Mouse (Mus musculus) embryonic facial prominence, embryonic 12.5 days (tissue): ENCODE measurements around the gene Acsl6. TPM values are rescaled to one million over a fixed set of nuclear protein-coding genes. Genes with fewer than 3 reads are reported as not detected.

Experiments used
- ATAC-seq: fragments of 200-750 bp; cut with Nextera tagmentation; 2 replicates; pipeline ENCODE4 v1.8.0; 2017; ENCODE audit not compliant: insufficient number of reproducible peaks, insufficient read depth, low FRiP score, low TSS enrichment
- H3K27ac ChIP-seq: fragments of 300-500 bp; sonication (generic); 2 replicates; pipeline ENCODE4 v1.5.1; 2016; ENCODE audit warnings: mild to moderate bottlenecking
- H3K27me3 ChIP-seq: fragments of 300-500 bp; sonication (generic); 2 replicates; pipeline ENCODE4 v1.6.1; 2016; ENCODE audit warnings: mild to moderate bottlenecking, moderate library complexity
- H3K36me3 ChIP-seq: fragments of 300-500 bp; sonication (generic); 2 replicates; pipeline ENCODE4 v1.6.1; 2016; ENCODE audit warnings: mild to moderate bottlenecking
- H3K4me1 ChIP-seq: fragments of 300-500 bp; sonication (generic); 2 replicates; pipeline ENCODE4 v1.6.1; 2016
- H3K4me2 ChIP-seq: fragments of 300-500 bp; sonication (generic); replicated peaks from 2 replicates; pipeline ENCODE4 v1.6.1; 2016; ENCODE audit warnings: mild to moderate bottlenecking, moderate library complexity
- H3K4me3 ChIP-seq: fragments of 300-500 bp; sonication (generic); 2 replicates; pipeline ENCODE4 v1.5.1; 2016; ENCODE audit warnings: mild to moderate bottlenecking
- H3K9ac ChIP-seq: fragments of 300-500 bp; sonication (generic); 2 replicates; pipeline ENCODE4 v1.6.1; 2016; ENCODE audit warnings: mild to moderate bottlenecking, moderate library complexity
- H3K9me3 ChIP-seq: fragments of 300-500 bp; sonication (generic); 2 replicates; pipeline ENCODE4 v1.6.1; 2016; ENCODE audit warnings: mild to moderate bottlenecking, moderate library complexity
- WGBS: fragments of 180-500 bp; shearing (Covaris S2); methylation state at CpG from one replicate; pipeline ENCODE4 v1.1.7; 2016; 5-methylcytosine and 5-hydroxymethylcytosine counted together
- polyA plus RNA-seq: library from polyadenylated mRNA; unstranded; fragments of >200 nt; fragmentation: Nextera tagmentation; extraction: Ambion mirVana; gene quantifications from 2 replicates; pipeline ENCODE4 v1.2.1, GENCODE M21; 2016

Gene Acsl6
- polyA plus RNA-seq, 1 experiment from 2014 or later, result 3.7 TPM

DNA sequence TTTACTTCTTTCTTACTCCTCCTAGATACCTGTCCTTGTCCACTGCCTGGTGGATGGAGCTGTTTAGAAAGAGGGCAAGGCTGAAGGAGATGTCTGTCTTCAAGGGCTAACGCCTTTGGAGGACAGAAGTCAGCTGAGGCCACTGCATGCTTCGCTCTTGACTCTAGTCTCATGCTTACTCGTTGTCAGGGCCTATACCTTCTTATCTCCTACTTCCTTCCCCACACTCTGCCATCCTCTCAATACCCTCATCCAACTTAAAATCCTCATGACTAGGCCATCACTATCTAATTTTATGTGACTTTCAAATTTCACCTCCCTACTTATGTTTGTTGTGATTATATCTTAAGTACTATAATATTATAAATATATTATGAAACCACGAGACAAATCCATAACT is 101.3 kb downstream of the Acsl6 start:
- ATAC-seq, result no peak
- H3K36me3 ChIP-seq, result no peaks in the 10 kb centered on the region
- no peaks in the 10 kb centered on the region for H3K27me3 ChIP-seq
- no peak overlapping the region for H3K27ac ChIP-seq
- no peak overlapping the region for H3K9ac ChIP-seq
- no peaks in the 10 kb centered on the region for H3K9me3 ChIP-seq
- no peak overlapping the region for H3K4me3 ChIP-seq
- no peak overlapping the region for H3K4me2 ChIP-seq
- WGBS, result 82% methylated on average over 4 of the region's 4 CpGs
- no peaks in the 10 kb centered on the region for H3K4me1 ChIP-seq

DNA sequence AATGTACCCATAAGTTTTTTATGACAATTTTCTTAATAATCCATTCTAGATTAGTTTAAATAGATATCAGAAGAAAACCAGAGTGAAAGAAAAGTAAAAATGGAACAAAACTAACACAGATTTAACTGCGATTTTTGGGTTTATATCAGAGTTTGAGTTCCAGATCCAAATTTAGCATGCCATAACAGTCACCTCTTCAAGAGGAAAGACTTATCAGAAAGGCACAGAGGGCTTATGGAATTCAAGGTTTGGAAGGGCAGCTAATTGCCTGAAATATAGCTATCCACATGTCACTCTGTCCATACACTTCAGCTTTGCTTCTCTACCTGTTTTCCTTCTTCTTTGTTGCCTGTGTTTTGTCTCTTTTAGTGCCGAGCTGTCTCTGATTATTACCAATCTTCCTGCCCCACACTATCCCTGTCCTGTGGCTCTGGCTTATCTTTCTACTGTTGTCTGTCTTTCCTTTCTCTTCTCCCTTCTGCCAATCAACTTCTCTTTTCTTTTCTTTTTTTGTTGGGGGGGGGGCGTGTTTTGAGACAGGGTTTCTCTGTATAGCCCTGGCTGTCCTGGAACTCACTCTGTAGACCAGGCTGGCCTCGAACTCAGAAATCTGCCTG is 103.4 kb downstream of the Acsl6 start:
- ATAC-seq, result no peak
- no peak overlapping the region for H3K4me2 ChIP-seq
- H3K9ac ChIP-seq, result no peak overlapping the region
- H3K27ac ChIP-seq, result no peak overlapping the region
- H3K27me3 ChIP-seq, result no peaks in the 10 kb centered on the region
- no peak overlapping the region for H3K4me3 ChIP-seq
- no peaks in the 10 kb centered on the region for H3K9me3 ChIP-seq
- 77% methylated on average over 4 of the region's 4 CpGs for WGBS
- H3K4me1 ChIP-seq, result no peaks in the 10 kb centered on the region
- no peaks in the 10 kb centered on the region for H3K36me3 ChIP-seq

DNA sequence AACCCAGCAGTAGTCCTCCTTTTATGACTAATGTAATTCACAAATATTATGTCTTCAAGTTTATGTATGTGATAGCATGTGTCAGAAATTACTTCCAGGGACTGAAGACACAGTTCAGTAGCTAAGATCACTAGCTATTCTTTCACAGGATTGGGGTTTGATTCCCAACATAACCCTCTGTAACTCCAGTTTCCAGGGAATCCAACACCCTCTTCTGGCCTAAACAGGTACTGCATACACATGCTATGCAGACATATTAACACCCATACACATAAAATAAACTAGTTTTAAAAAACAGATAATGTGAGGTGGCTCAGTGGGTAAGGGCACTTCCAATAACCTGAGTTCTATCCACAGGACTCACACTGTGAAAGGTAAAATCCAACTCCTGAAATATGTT is 107.0 kb downstream of the Acsl6 start:
- no peak for ATAC-seq
- Histone ChIP-seq H3K9me3 (no peaks in the 10 kb centered on the region), H3K4me2 (no peak overlapping the region), H3K27me3 (no peaks in the 10 kb centered on the region), H3K9ac (no peak overlapping the region), H3K36me3 (no peaks in the 10 kb centered on the region), H3K4me1 (no peaks in the 10 kb centered on the region), H3K27ac (no peak overlapping the region), H3K4me3 (no peak overlapping the region)

DNA sequence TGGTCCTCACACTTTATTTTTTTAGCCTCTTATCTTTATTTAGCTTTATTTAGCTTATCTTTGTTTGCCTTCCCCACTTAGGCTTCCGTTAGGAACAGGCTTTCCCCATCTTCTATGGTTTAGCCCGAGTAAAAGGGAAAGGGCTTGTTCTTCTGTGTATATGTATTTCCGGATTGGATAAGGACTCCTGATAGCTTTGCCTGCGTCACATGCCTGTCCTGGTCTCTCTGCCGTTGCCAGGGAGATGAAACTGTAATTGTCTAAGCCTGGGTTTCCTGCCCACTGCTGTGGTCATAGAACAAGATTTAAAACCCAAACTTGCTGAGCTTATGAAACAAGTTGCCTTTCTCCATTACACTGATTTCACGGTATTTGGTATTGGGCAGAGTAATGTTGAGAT is 109.4 kb downstream of the Acsl6 start:
- Histone ChIP-seq H3K4me2 (no peak overlapping the region), H3K4me1 (no peaks in the 10 kb centered on the region), H3K36me3 (no peaks in the 10 kb centered on the region), H3K27ac (no peak overlapping the region), H3K27me3 (no peaks in the 10 kb centered on the region), H3K4me3 (no peak overlapping the region), H3K9me3 (no peaks in the 10 kb centered on the region), H3K9ac (no peak overlapping the region)
- WGBS, result 47% methylated on average over 6 of the region's 6 CpGs
- no peak for ATAC-seq

Other genes with a start within 250 kb of the Acsl6 start
- gene Pdlim4, start 234.8 kb upstream of the Acsl6 start, polyA plus RNA-seq, result 144 and 146 TPM in 2 replicates
- 56.8 and 59.7 TPM in 2 replicates for gene P4ha2, start 203.7 kb upstream of the Acsl6 start, polyA plus RNA-seq
- not detected in 2 replicates for gene Csf2, start 54.1 kb upstream of the Acsl6 start, polyA plus RNA-seq
- not detected in 2 replicates for gene Il3, start 36.5 kb upstream of the Acsl6 start, polyA plus RNA-seq
- not detected in 2 replicates for gene Meikin, start 66.9 kb downstream of the Acsl6 start, polyA plus RNA-seq
- 10.7 and 12.4 TPM in 2 replicates for gene Fnip1, start 134.4 kb downstream of the Acsl6 start, polyA plus RNA-seq
- 35.0 and 41.2 TPM in 2 replicates for gene Rapgef6, start 219.0 kb downstream of the Acsl6 start, polyA plus RNA-seq